Mouse (Mus musculus) testis, adult 2 months (tissue): ENCODE data around the gene BB287469. TPM values are rescaled to one million over a fixed set of nuclear protein-coding genes. Genes with fewer than 3 reads are reported as not detected.

Experiments
- polyA plus RNA-seq: library from polyadenylated mRNA; depleted of rRNA; stranded (reverse); fragments of >200 nt; gene quantifications from 2 replicates; pipeline ENCODE4 v1.2.3, GENCODE M21; 2012; rRNA removed

Gene BB287469
- polyA plus RNA-seq, 1 experiment = 1.4 TPM

Other genes with a start within 250 kb of the BB287469 start
- gene Oog1, start 213.9 kb upstream of the BB287469 start, polyA plus RNA-seq = 0.15 and 0.18 TPM in 2 replicates
- gene Gm4027, start 197.7 kb upstream of the BB287469 start, polyA plus RNA-seq = 1.7 and 2.0 TPM in 2 replicates
- gene Gm16381, start 172.0 kb upstream of the BB287469 start, polyA plus RNA-seq = not detected in 2 replicates
- gene Gm21319, start 40.8 kb upstream of the BB287469 start, polyA plus RNA-seq = not detected in 2 replicates
- not detected in 2 replicates for gene Gm21936, start 21.1 kb upstream of the BB287469 start, polyA plus RNA-seq
- gene Gm2001, start 25.8 kb downstream of the BB287469 start, polyA plus RNA-seq = not detected in 2 replicates
- not detected in 2 replicates for gene Gm2016, start 57.5 kb downstream of the BB287469 start, polyA plus RNA-seq
- not detected in 2 replicates for gene Gm2022, start 78.8 kb downstream of the BB287469 start, polyA plus RNA-seq
- not detected in 2 replicates for gene Gm2035, start 103.3 kb downstream of the BB287469 start, polyA plus RNA-seq
- gene Gm2042, start 137.5 kb downstream of the BB287469 start, polyA plus RNA-seq = 0.49 TPM in 1 of 2 replicates, not detected in the other
- not detected in 2 replicates for gene Gm2075, start 195.3 kb downstream of the BB287469 start, polyA plus RNA-seq
- not detected in 2 replicates for gene Gm6803, start 202.2 kb downstream of the BB287469 start, polyA plus RNA-seq
- not detected in 2 replicates for gene Gm2056, start 210.4 kb downstream of the BB287469 start, polyA plus RNA-seq